Mouse (Mus musculus) MEL (cell line): ENCODE data around the gene Cat.
A peak's percentile ranks its signal among the peaks of the same experiment; 100 is the strongest.

ENCODE experiments used
- CHD2 ChIP-seq: IDR thresholded peaks from 2 replicates; pipeline ENCODE4 v1.6.1; 2011; ENCODE audit warnings: low read length, improper control_type of control experiment
- CTCF ChIP-seq, 3 experiments: IDR thresholded peaks in 2 of 3; conservative IDR thresholded peaks in 1 of 3; 2 replicates each; pipeline ENCODE4 v1.5.1; 2011 to 2012; ENCODE audit warnings: low read length in 3 of 3, low read depth in 2 of 3, mild to moderate bottlenecking in 2 of 3, improper control_type of control experiment in 1 of 3, inconsistent platforms in 1 of 3, mixed read lengths in 1 of 3, moderate library complexity in 1 of 3; ENCODE audit not compliant: control insufficient read depth in 1 of 3, insufficient read depth in 1 of 3, poor library complexity in 1 of 3, severe bottlenecking in 1 of 3
- ELF1 ChIP-seq: IDR thresholded peaks from 2 replicates; pipeline ENCODE4 v1.6.1; 2014; ENCODE audit warnings: low read depth, mild to moderate bottlenecking, inconsistent platforms, low read length, improper control_type of control experiment, moderate library complexity
- EP300 ChIP-seq, 2 experiments: IDR thresholded peaks; 2 replicates each; pipeline ENCODE4 v1.6.1; 2011; ENCODE audit warnings: improper control_type of control experiment in 2 of 2, low read length in 2 of 2, low read depth in 1 of 2, mild to moderate bottlenecking in 1 of 2
- ETS1 ChIP-seq: IDR thresholded peaks from 2 replicates; pipeline ENCODE4 v1.6.1; 2012; ENCODE audit warnings: low read depth, mild to moderate bottlenecking, inconsistent platforms, low read length, improper control_type of control experiment, moderate library complexity
- GABPA ChIP-seq: IDR thresholded peaks from 2 replicates; pipeline ENCODE4 v1.6.1; 2012; ENCODE audit warnings: low read depth, mild to moderate bottlenecking, inconsistent platforms, low read length, improper control_type of control experiment, moderate library complexity
- GATA1 ChIP-seq: IDR thresholded peaks from 2 replicates; pipeline ENCODE4 v1.6.1; 2011; ENCODE audit warnings: low read depth, low read length, improper control_type of control experiment
- HCFC1 ChIP-seq: IDR thresholded peaks from 2 replicates; pipeline ENCODE4 v1.6.1; 2012; ENCODE audit warnings: low read depth, mild to moderate bottlenecking, inconsistent platforms, low read length, improper control_type of control experiment, moderate library complexity
- MAZ ChIP-seq: IDR thresholded peaks from 2 replicates; pipeline ENCODE4 v1.6.1; 2012; ENCODE audit warnings: low read depth, mild to moderate bottlenecking, inconsistent platforms, low read length, improper control_type of control experiment
- POLR2A ChIP-seq, 2 experiments: IDR thresholded peaks; 2 replicates each; pipeline ENCODE4 v1.6.1; 2011 to 2012; ENCODE audit warnings: low read length in 2 of 2, mild to moderate bottlenecking in 2 of 2, control low read depth in 1 of 2, improper control_type of control experiment in 1 of 2, low read depth in 1 of 2, moderate library complexity in 1 of 2; ENCODE audit not compliant: control insufficient read depth in 1 of 2, insufficient read depth in 1 of 2, poor library complexity in 1 of 2
- POLR2AphosphoS2 ChIP-seq: IDR thresholded peaks from 2 replicates; pipeline ENCODE4 v1.6.1; 2011; ENCODE audit warnings: low read length, improper control_type of control experiment
- SMC3 ChIP-seq: IDR thresholded peaks from 2 replicates; pipeline ENCODE4 v1.6.1; 2011; ENCODE audit warnings: low read depth, low read length, improper control_type of control experiment

GRCm38 (mm10) chr2:103456646-103457045 lies 28.3 kb downstream of the Cat start:
- no peak for TF ChIP-seq EP300 (IDR thresholded peaks at IDR 0.05; ENCODE audit: low read depth in 1 of 2, low read length in 2 of 2)
- TF ChIP-seq HCFC1: no peak
- no peak for TF ChIP-seq GATA1
- peak; percentile 95 to 98 (median 95) for TF ChIP-seq CTCF (IDR thresholded peaks at IDR 0.05 in 2 of 3, conservative IDR thresholded peaks at IDR 0.05 in 1 of 3; ENCODE audit: control insufficient read depth in 1 of 3, insufficient read depth in 1 of 3, low read depth in 2 of 3, low read length in 3 of 3, poor library complexity in 1 of 3, severe bottlenecking in 1 of 3)
- no peak for TF ChIP-seq CHD2
- no peak for TF ChIP-seq POLR2AphosphoS2
- no peak for TF ChIP-seq ELF1
- no peak for TF ChIP-seq MAZ
- no peak for TF ChIP-seq GABPA
- peak; percentile 97 for TF ChIP-seq SMC3
- no peak for TF ChIP-seq ETS1
- no peak for TF ChIP-seq POLR2A (IDR thresholded peaks at IDR 0.05; ENCODE audit: control insufficient read depth in 1 of 2, insufficient read depth in 1 of 2, low read depth in 1 of 2, low read length in 2 of 2, poor library complexity in 1 of 2)
